Mouse (Mus musculus) stomach, embryonic 16.5 days (tissue): ENCODE results near the gene Dedd2. TPM values are rescaled to one million over a fixed set of nuclear protein-coding genes. Genes with fewer than 3 reads are reported as not detected.

Experiments used
- ATAC-seq: fragments of 200-750 bp; cut with Nextera tagmentation; 2 replicates; pipeline ENCODE4 v1.8.0; 2017; ENCODE audit warnings: moderate number of reproducible peaks, moderate TSS enrichment; ENCODE audit not compliant: insufficient read depth, low FRiP score
- H3K27ac ChIP-seq: fragments of 300-500 bp; sonication (generic); 2 replicates; pipeline ENCODE4 v1.5.1; 2014; ENCODE audit warnings: low read length
- H3K27me3 ChIP-seq: fragments of 300-500 bp; sonication (generic); 2 replicates; pipeline ENCODE4 v1.6.1; 2014; ENCODE audit warnings: low read length, control low read depth, mixed read lengths; ENCODE audit not compliant: control insufficient read depth, insufficient read depth
- H3K36me3 ChIP-seq: fragments of 300-500 bp; sonication (generic); 2 replicates; pipeline ENCODE4 v1.6.1; 2014; ENCODE audit warnings: low read length; ENCODE audit not compliant: control insufficient read depth, insufficient read depth
- H3K4me1 ChIP-seq: fragments of 300-500 bp; sonication (generic); 2 replicates; pipeline ENCODE4 v1.6.1; 2014; ENCODE audit warnings: low read length, control low read depth, mixed read lengths; ENCODE audit not compliant: control insufficient read depth, insufficient read depth
- H3K4me2 ChIP-seq: fragments of 300-500 bp; sonication (generic); 2 replicates; pipeline ENCODE4 v1.6.1; 2014; ENCODE audit warnings: low read depth, low read length, mixed read lengths
- H3K4me3 ChIP-seq: fragments of 300-500 bp; sonication (generic); replicated peaks from 2 replicates; pipeline ENCODE4 v1.5.1; 2014; ENCODE audit warnings: mild to moderate bottlenecking, low read length
- H3K9ac ChIP-seq: fragments of 300-500 bp; sonication (generic); 2 replicates; pipeline ENCODE4 v1.6.1; 2014; ENCODE audit warnings: low read length
- H3K9me3 ChIP-seq: fragments of 300-500 bp; sonication (generic); replicated peaks from 2 replicates; pipeline ENCODE4 v1.6.1; 2016; ENCODE audit warnings: low read length, control low read depth; ENCODE audit not compliant: control insufficient read depth
- WGBS: fragments of 180-500 bp; shearing (Covaris S2); extraction: QIAGEN DNeasy Blood & Tissue Kit; methylation state at CpG from one replicate; pipeline ENCODE4 v1.1.7; 2014; 5-methylcytosine and 5-hydroxymethylcytosine counted together
- polyA plus RNA-seq: library from polyadenylated mRNA; unstranded; fragments of >200 nt; fragmentation: Nextera tagmentation; extraction: Ambion mirVana; gene quantifications from 2 replicates; pipeline ENCODE4 v1.2.1, GENCODE M21; 2015

Gene Dedd2
- polyA plus RNA-seq, 1 experiment from 2014 or later: 9.1 TPM

DNA sequence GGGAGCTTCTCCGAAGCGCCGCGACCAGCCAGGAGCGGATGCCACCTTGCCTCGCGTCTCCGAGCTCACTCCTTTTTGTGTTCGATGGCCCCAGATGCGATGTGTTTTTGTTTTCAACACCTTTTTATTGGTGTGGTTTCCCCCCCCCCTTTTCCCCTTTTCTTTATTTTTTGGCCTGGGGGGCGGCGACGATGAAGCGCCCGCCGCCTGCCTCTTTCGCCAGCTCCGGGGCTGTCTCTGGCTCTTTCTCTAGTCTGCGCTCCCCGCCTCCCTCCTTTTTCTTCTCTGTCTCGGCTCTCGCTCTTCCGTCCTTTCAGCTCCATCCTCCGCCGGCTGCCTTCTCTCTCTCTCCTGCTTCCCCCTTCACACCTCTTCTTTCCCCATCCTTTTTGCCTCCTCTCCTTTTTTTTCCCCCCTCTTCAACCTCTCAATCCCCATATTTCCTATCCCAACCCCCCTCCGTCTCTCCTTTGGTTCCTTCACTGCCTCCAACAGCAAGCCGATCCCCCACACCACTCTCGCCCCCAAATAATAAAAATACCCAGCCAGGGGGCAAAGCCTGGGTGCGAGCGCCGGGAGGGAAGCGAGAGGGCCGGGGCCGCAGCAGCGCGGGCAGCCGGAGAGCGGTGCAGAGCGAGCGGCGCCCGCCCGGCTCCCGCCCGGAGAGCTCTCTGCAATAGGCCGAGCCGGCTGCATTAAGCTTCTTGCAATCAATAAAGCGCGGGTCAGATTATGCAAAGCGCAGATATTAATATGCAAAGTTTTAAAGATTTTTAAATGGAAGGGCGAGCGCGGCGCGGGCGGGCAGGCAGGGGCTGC lies 41.4 kb downstream of the Dedd2 start:
- H3K27ac ChIP-seq: no peak overlapping the region
- no peaks in the 10 kb centered on the region for H3K36me3 ChIP-seq
- peaks cover 16% of the 10 kb centered on the region for H3K4me1 ChIP-seq
- peak overlapping the region; percentile 60 for H3K9ac ChIP-seq
- no peaks in the 10 kb centered on the region for H3K9me3 ChIP-seq
- under 1% methylated on average over 56 of the region's 56 CpGs for WGBS
- ATAC-seq: peak; percentile 53; the same call in 1 of the 2 replicates
- H3K4me3 ChIP-seq: peak overlapping the region; percentile 51
- peaks cover 85% of the 10 kb centered on the region for H3K27me3 ChIP-seq
- peak overlapping the region; percentile 85 for H3K4me2 ChIP-seq

- peak overlapping the region; percentile 85 for H3K4me2 ChIP-seq
- 5% methylated on average over 17 of the region's 17 CpGs for WGBS
- peaks cover 16% of the 10 kb centered on the region for H3K4me1 ChIP-seq
- H3K27me3 ChIP-seq: peaks cover 79% of the 10 kb centered on the region
- no peak overlapping the region; the same call in 1 of the 2 replicates for H3K9ac ChIP-seq
- peak overlapping the region; percentile 51 for H3K4me3 ChIP-seq
- H3K27ac ChIP-seq: no peak overlapping the region
- H3K36me3 ChIP-seq: no peaks in the 10 kb centered on the region
- ATAC-seq: no peak
- no peaks in the 10 kb centered on the region for H3K9me3 ChIP-seq
Observed at GRCm38 (mm10) chr7:25178317-25178716, 42.1 kb downstream of the Dedd2 start.

DNA sequence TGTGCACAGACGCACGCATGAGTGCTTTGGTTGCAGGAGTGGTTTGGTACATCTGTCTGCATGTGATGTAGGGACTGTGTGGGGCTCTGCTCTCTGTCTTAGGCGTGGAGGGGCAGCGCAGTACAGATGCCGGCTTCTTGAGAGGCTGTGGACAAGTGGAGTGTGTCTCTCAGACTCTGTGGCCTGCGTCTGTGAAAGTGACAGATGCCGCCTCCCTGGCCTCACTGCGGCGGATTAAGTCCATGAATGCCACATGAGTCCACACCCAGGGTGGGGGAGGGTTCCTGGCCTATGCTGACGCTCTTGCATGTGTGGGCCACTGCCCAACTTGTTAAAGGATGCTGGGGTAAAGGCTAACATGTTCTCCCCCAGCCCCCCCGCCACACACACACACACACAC lies 46.1 kb downstream of the Dedd2 start:
- Histone ChIP-seq H3K4me3 (no peak overlapping the region), H3K9me3 (no peaks in the 10 kb centered on the region), H3K4me1 (peaks cover 11% of the 10 kb centered on the region), H3K27ac (no peak overlapping the region), H3K9ac (no peak overlapping the region), H3K4me2 (no peak overlapping the region), H3K36me3 (no peaks in the 10 kb centered on the region), H3K27me3 (peaks cover 39% of the 10 kb centered on the region)
- 57% methylated on average over 11 of the region's 11 CpGs for WGBS
- ATAC-seq: no peak

DNA sequence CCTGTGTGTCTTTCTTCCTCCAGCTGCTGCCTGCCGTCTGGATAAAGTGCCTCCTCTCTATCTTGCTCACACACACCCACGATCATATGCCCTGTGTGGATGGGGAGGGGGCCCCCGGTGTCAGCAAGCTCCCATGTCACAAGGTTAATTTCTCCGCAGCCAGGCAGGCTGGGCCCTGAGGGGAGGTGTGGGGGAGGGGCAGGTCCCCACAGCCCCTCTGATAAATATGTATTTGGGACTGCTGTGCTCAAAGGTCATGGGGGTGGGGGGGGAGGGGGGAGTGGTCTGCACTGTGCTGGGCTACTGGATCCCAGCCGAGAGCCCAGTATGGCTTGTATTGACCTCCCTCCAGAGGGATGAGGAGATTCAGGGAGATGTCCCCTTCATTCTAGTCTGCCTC lies 47.7 kb downstream of the Dedd2 start:
- Histone ChIP-seq H3K27me3 (peaks cover 24% of the 10 kb centered on the region), H3K4me2 (no peak overlapping the region), H3K4me3 (no peak overlapping the region), H3K27ac (no peak overlapping the region), H3K4me1 (no peaks in the 10 kb centered on the region), H3K36me3 (no peaks in the 10 kb centered on the region), H3K9me3 (no peaks in the 10 kb centered on the region), H3K9ac (no peak overlapping the region)
- WGBS: 13% methylated on average over 5 of the region's 5 CpGs
- ATAC-seq: no peak

DNA sequence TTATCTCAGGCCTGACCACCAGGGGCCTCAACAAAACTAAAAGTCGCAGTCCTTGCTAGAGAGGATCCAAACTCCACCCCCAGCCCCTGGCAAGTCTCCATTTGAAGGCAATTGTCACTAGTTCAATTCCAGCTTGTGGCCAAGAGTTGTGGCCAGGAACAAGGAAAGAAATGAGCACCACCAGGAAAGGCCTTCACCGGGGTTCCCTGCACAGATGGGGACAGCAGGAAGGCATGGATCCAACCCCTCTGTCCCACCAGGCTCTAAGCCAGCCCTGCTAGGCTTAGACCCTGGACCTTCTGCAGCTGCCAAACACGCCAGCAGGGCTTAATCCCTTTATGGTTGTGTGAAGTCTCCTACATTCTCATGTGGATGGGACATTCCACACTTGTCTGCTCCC lies 49.8 kb downstream of the Dedd2 start:
- Histone ChIP-seq H3K9ac (no peak overlapping the region), H3K36me3 (no peaks in the 10 kb centered on the region), H3K4me2 (no peak overlapping the region), H3K9me3 (no peaks in the 10 kb centered on the region), H3K4me3 (no peak overlapping the region), H3K27me3 (peaks cover 5% of the 10 kb centered on the region), H3K27ac (no peak overlapping the region), H3K4me1 (no peaks in the 10 kb centered on the region)
- no peak for ATAC-seq
- 26% methylated on average over 3 of the region's 3 CpGs for WGBS

GRCm38 (mm10) chr7:25166106-25166505 lies 54.3 kb downstream of the Dedd2 start:
- WGBS: 64% methylated on average over 5 of the region's 5 CpGs
- H3K4me1 ChIP-seq: no peaks in the 10 kb centered on the region
- no peak for ATAC-seq

GRCm38 (mm10) chr7:25156158-25156648 lies 64.2 kb downstream of the Dedd2 start:
- ATAC-seq: no peak
- Histone ChIP-seq H3K27ac (no peak overlapping the region), H3K4me1 (peaks cover 8% of the 10 kb centered on the region; the same call in 1 of the 2 replicates), H3K4me2 (peak overlapping the region; percentile 40; the same call in 1 of the 2 replicates), H3K27me3 (peaks cover 5% of the 10 kb centered on the region; the same call in 1 of the 2 replicates), H3K9me3 (no peaks in the 10 kb centered on the region), H3K4me3 (no peak overlapping the region), H3K36me3 (no peaks in the 10 kb centered on the region), H3K9ac (no peak overlapping the region)
- WGBS: 23% methylated on average over 14 of the region's 14 CpGs

More at GRCm38 (mm10) chr7:25166106-25166505, 54.3 kb downstream of the Dedd2 start:
- Histone ChIP-seq H3K9ac (no peak overlapping the region), H3K27ac (no peak overlapping the region), H3K4me2 (no peak overlapping the region), H3K36me3 (no peaks in the 10 kb centered on the region), H3K4me3 (no peak overlapping the region), H3K9me3 (no peaks in the 10 kb centered on the region), H3K27me3 (peaks cover 2% of the 10 kb centered on the region; the same call in 1 of the 2 replicates)

GRCm38 (mm10) chr7:25155469-25156157 lies 64.8 kb downstream of the Dedd2 start:
- whole genome bisulfite sequencing: 10% methylated on average over 17 of the region's 17 CpGs

DNA sequence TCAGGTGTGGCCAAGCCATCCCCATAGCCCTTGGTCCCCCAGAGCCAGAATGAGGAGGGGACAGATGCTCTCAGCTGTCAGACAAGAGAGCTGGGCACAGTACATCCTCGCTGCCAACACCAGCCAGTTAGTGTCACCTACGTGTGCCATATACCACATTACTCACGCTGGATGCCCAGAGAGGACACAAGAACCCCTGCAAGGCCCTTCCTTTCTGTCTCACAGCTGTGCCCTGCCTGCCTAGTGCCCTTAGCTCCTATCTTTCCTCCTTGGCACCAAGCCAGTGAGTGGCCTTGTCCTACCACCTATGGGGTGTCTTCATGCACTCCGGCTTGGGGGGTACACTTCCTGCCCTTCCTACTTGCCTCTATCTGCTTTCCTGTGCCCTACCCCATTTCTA lies 65.8 kb downstream of the Dedd2 start:
- Histone ChIP-seq H3K9ac (no peak overlapping the region), H3K27me3 (0 out of 2 replicates have a peak, but pooled peaks cover 3% of the 10 kb centered on the region), H3K9me3 (no peaks in the 10 kb centered on the region), H3K4me2 (no peak overlapping the region), H3K36me3 (no peaks in the 10 kb centered on the region), H3K27ac (no peak overlapping the region), H3K4me3 (no peak overlapping the region), H3K4me1 (peaks cover 13% of the 10 kb centered on the region)
- no peak for ATAC-seq
- WGBS: 60% methylated on average over 4 of the region's 4 CpGs

More at GRCm38 (mm10) chr7:25155469-25156157, 64.8 kb downstream of the Dedd2 start:
- peak overlapping the region; percentile 10; the same call in 1 of the 2 replicates for H3K4me3 ChIP-seq
- no peak overlapping the region for H3K9ac ChIP-seq
- H3K4me2 ChIP-seq: peak overlapping the region; percentile 40
- H3K27ac ChIP-seq: no peak overlapping the region
- no peaks in the 10 kb centered on the region for H3K9me3 ChIP-seq
- no peaks in the 10 kb centered on the region for H3K36me3 ChIP-seq
- peak; percentile 84 for ATAC-seq
- H3K4me1 ChIP-seq: peaks cover 13% of the 10 kb centered on the region
- 0 out of 2 replicates have a peak, but pooled peaks cover 3% of the 10 kb centered on the region for H3K27me3 ChIP-seq
